Mouse (Mus musculus) ES-Bruce4 (cell line): ENCODE data around the gene Cog6. TPM values are rescaled to one million over a fixed set of nuclear protein-coding genes. Genes with fewer than 3 reads are reported as not detected.

Experiments used
- H3K27ac ChIP-seq: 2 replicates; pipeline ENCODE4 v1.5.1; 2012; ENCODE audit warnings: low read length, inconsistent platforms; ENCODE audit not compliant: insufficient read depth
- H3K27me3 ChIP-seq: 2 replicates; pipeline ENCODE4 v1.6.1; 2012; ENCODE audit warnings: mild to moderate bottlenecking, low read length, inconsistent platforms; ENCODE audit not compliant: control insufficient read depth, poor library complexity, insufficient read depth, severe bottlenecking
- H3K36me3 ChIP-seq: 2 replicates; pipeline ENCODE4 v1.6.1; 2012; ENCODE audit warnings: inconsistent platforms, mild to moderate bottlenecking, low read length, moderate library complexity; ENCODE audit not compliant: control insufficient read depth, poor library complexity, insufficient read depth, severe bottlenecking
- H3K4me1 ChIP-seq: one replicate; pipeline ENCODE4 v1.8.1; 2011; ENCODE audit warnings: low read length; ENCODE audit not compliant: control insufficient read depth, insufficient read depth
- H3K4me3 ChIP-seq: 2 replicates; pipeline ENCODE4 v1.5.1; 2011; ENCODE audit warnings: low read depth, mild to moderate bottlenecking, low read length
- H3K9ac ChIP-seq: 2 replicates; pipeline ENCODE4 v1.6.1; 2012; ENCODE audit warnings: low read depth, mild to moderate bottlenecking, inconsistent platforms; ENCODE audit not compliant: poor library complexity, severe bottlenecking
- H3K9me3 ChIP-seq: replicated peaks from 2 replicates; pipeline ENCODE4 v1.6.1; 2012; ENCODE audit warnings: mild to moderate bottlenecking, low read length, inconsistent platforms; ENCODE audit not compliant: control insufficient read depth, poor library complexity, insufficient read depth, severe bottlenecking
- CTCF ChIP-seq: IDR thresholded peaks from one replicate; pipeline ENCODE4 v1.8.1; 2011; ENCODE audit warnings: low read depth, low read length
- EP300 ChIP-seq: IDR thresholded peaks from 2 replicates; pipeline ENCODE4 v1.6.1; 2011; ENCODE audit warnings: low read depth, low read length; ENCODE audit not compliant: insufficient read depth
- POLR2A ChIP-seq: IDR thresholded peaks from one replicate; pipeline ENCODE4 v1.8.1; 2011; ENCODE audit warnings: low read length; ENCODE audit not compliant: insufficient read depth
- polyA plus RNA-seq: library from polyadenylated mRNA; stranded (reverse); fragments of >200 nt; gene quantifications from 2 replicates; pipeline ENCODE4 v1.2.4, GENCODE M21; 2011; ENCODE audit warnings: low read depth; ENCODE audit not compliant: missing spikeins, insufficient read depth, insufficient read length

The Cog6 gene
- polyA plus RNA-seq, 1 experiment, result 34.3 TPM

GRCm38 (mm10) chr3:53043206-53043780 is 26.3 kb upstream of the Cog6 start:
- Histone ChIP-seq H3K27ac (no peak overlapping the region), H3K36me3 (no peaks in the 10 kb centered on the region), H3K9ac (no peak overlapping the region), H3K4me1 (no peaks in the 10 kb centered on the region), H3K4me3 (no peak overlapping the region), H3K9me3 (no peaks in the 10 kb centered on the region), H3K27me3 (peaks cover 6% of the 10 kb centered on the region; the same call in 1 of the 2 replicates)
- TF ChIP-seq POLR2A (no peak), CTCF (no peak), EP300 (no peak)

GRCm38 (mm10) chr3:53042240-53042567 is 25.2 kb upstream of the Cog6 start:
- no peak for TF ChIP-seq CTCF
- TF ChIP-seq POLR2A, result no peak
- no peak for TF ChIP-seq EP300
- Histone ChIP-seq H3K4me3 (peak overlapping the region; percentile 87), H3K9me3 (no peaks in the 10 kb centered on the region), H3K27me3 (peaks cover 6% of the 10 kb centered on the region; the same call in 1 of the 2 replicates), H3K4me1 (no peaks in the 10 kb centered on the region), H3K9ac (0 out of 2 replicates have a peak overlapping the region, but pooled peaks have one; percentile 75), H3K36me3 (no peaks in the 10 kb centered on the region), H3K27ac (no peak overlapping the region)

GRCm38 (mm10) chr3:53041411-53042239 is 24.6 kb upstream of the Cog6 start, which contains the start of gene Lhfp:
Gene Lhfp, plus strand, starts transcription at chr3:53041528.
- no peaks in the 10 kb centered on the region for H3K4me1 ChIP-seq
- no peaks in the 10 kb centered on the region for H3K36me3 ChIP-seq
- no peak for TF ChIP-seq POLR2A
- TF ChIP-seq EP300, result no peak
- peak; percentile 10 for TF ChIP-seq CTCF
- H3K9ac ChIP-seq, result peak within 1 kb of the TSS; percentile 75
- H3K9me3 ChIP-seq, result no peaks in the 10 kb centered on the region
- no peak within 1 kb of the TSS for H3K27ac ChIP-seq
- H3K4me3 ChIP-seq, result peak within 1 kb of the TSS; percentile 87
- H3K27me3 ChIP-seq, result peaks cover 6% of the 10 kb centered on the region; the same call in 1 of the 2 replicates

- no peaks in the 10 kb centered on the region for H3K9me3 ChIP-seq
- H3K27ac ChIP-seq, result no peak overlapping the region
- TF ChIP-seq POLR2A (no peak), EP300 (no peak), CTCF (no peak)
- H3K4me1 ChIP-seq, result no peaks in the 10 kb centered on the region
- peaks cover 6% of the 10 kb centered on the region; the same call in 1 of the 2 replicates for H3K27me3 ChIP-seq
- peak overlapping the region; percentile 87 for H3K4me3 ChIP-seq
- H3K9ac ChIP-seq, result peak overlapping the region; percentile 75
- H3K36me3 ChIP-seq, result no peaks in the 10 kb centered on the region
Observed at GRCm38 (mm10) chr3:53040593-53041410, 23.8 kb upstream of the Cog6 start.

GRCm38 (mm10) chr3:53039746-53040145 is 22.7 kb upstream of the Cog6 start:
- Histone ChIP-seq H3K4me3 (no peak overlapping the region), H3K27me3 (peaks cover 6% of the 10 kb centered on the region; the same call in 1 of the 2 replicates), H3K27ac (no peak overlapping the region), H3K36me3 (no peaks in the 10 kb centered on the region), H3K4me1 (no peaks in the 10 kb centered on the region), H3K9me3 (no peaks in the 10 kb centered on the region), H3K9ac (no peak overlapping the region)
- TF ChIP-seq POLR2A, result no peak
- no peak for TF ChIP-seq CTCF
- TF ChIP-seq EP300, result no peak
